Mouse (Mus musculus): ENCODE data around the gene Hdhd3.

The Hdhd3 gene

DNA sequence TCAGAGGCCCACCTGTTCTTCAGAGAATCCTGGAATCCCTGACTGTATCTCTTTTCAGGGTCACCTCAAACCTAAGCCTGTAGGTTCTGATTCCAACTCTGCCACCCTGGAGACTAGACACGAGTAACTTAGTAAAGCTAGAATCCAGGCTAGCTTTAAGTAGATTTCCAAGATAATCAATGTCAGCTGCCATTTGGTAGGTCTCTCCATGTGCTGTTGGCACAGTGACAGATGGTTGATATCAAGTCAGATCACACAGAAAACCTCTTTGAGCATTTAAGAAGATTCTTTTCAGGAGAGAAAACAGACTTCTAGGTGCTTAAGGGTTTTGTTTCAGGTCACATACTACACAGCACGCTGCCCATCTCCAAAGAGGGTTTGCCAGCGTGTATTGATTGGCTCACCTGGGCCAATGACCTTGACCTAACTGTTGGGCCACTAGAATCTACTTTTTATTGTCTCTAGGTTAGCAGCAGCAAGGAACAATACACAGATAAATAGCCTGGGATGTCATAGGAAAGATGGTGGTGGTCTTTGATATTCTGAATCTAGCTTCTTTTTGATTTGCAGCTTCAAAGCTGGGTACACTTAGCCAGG, at the start of gene Hdhd3:
Gene Hdhd3 (minus strand): TSS at position 94 of the 597 bp plus-strand sequence.
- in situ Hi-C loops (cut with MboI) = no loop called here

DNA sequence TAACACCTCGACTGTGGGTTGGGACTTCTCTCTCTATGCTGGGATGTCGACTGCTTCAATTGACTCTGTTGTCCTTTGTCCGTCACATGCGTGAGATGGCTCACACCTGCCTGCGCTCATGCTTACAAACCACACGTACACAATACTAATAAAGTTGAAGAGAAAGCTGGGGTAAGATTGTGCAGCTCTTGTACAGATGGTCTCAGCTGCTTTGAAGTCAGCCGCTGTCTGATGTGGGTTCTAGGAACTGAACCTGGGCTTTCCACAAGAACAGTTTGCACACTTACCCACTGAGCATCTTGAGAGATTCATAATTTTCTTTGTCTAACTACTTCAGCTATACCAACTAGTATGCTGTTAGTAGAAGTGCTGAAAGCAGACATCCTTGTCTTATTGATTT, 48.7 kb upstream of the Hdhd3 start:
- in situ Hi-C loops (cut with MboI) = loop anchor here (10.0 kb wide), 1 partner anchor 203 kb away; no protein-coding TSS in a partner anchor

DNA sequence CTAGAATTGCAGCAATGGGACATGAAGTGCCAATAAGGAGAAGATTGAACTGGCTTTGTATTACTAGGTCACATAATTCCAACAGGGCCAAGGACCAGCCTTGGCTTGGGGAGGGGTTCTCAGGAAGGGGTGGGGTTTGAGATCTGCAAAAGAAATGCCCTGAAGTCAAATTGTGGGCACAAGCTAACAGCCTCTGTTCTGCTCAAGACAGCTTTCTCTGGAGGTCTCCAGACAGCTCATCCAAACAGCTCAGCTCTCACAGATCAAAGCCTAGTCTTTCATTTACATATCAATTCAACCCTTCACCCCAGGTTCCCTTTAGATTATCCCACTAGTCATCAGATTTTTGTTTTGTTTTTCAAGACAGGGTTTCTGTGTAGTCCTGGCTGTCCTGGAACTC, 41.5 kb upstream of the Hdhd3 start:
- in situ Hi-C loops (cut with MboI) = no loop called here

DNA sequence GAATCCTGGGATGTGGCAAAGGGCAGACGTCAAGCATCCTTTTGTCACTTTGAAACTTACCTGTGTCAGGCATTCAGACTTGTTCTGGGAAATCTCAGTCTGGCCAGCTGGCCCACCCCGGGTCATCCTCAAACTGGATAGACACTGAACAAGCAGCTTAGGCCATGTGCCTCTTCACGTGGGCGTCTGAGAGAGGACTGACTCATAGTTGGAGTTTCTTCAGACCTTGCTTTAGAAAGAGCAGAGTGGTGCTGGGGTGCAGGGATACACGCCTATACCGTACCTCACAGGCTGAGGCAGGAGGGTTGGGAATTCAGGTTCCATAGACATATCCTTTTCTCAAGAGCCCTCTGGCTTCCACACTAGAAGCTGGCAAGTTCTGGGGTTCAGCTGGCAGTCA, 40.5 kb upstream of the Hdhd3 start:
- in situ Hi-C loops (cut with MboI) = no loop called here

DNA sequence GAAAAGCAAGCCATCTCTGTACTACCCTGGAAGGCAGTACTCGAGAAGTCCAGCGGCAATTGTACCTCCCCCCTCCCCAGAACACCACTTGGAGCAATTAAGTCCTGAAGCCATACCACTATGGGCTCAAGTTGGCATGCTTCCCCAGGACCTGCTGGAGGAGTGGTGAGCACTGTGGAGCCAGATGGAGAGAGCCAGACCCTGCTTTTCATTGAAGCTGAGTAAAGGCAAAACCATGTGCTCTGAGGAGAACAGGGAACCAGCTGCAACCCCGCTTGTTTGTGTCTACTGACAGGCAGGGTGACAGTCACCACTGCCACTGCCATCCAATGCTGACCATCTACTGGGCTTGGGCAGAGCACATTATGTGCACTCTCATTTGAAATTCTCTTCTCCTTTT, 38.5 kb upstream of the Hdhd3 start:
- in situ Hi-C loops (cut with MboI) = no loop called here

DNA sequence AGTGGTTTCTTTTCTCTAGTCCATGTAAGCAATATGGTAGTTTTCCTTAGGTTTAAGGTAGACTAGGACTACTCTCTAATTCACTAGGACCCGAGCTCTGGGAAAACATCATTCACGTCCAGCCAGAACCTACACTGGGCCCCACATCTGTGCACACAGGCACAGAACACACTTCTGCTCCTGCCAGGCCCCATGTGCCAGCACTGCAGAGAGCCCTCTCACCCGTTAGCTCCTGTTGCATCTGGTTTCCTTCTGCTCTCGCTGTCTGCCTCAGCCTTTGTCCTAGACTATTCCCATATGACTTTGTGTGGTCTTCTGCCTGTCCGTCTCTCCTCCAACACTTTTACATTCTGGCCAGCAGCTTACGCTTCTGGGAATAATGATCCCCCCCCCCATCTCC, 30.5 kb upstream of the Hdhd3 start:
- in situ Hi-C loops (cut with MboI) = no loop called here

DNA sequence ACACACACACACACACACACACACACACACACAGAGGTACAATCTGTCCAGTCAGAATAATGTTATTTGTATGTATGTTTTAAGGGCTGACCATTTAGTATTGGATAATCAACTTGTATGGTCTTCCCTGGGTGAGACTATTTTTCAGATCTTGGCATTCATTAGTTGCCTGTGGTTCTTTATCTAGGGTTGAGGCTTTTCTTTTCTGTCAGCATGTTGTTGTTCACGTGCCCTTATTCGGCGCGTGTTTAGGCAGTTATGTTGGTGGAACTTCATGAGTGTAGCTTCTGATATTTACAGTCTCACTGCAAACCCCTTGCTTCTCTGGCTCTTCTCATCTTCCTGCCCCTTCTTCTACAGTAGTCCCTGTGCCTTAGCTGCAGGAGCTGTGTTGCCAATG, 24.4 kb upstream of the Hdhd3 start:
- in situ Hi-C loops (cut with MboI) = no loop called here

DNA sequence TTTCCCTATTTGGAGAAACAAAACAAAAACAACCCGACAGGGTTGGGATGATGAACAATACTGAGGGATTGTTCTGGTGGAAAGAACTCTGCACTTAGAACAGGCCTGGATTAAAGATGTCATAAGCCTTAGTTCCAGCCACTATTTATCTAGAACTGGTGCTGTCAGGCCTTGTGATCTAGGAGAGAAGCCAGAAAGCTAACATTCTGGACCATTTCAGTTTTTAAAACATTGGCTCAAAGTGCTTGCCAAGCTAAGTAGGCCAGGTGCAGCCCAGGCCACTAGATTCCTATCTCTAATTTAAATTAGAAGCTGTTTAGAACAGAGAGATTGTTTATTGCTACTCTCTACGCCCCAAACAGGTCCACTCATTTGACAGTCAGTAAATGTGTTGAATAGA, 23.0 kb upstream of the Hdhd3 start:
- in situ Hi-C loops (cut with MboI) = no loop called here

DNA sequence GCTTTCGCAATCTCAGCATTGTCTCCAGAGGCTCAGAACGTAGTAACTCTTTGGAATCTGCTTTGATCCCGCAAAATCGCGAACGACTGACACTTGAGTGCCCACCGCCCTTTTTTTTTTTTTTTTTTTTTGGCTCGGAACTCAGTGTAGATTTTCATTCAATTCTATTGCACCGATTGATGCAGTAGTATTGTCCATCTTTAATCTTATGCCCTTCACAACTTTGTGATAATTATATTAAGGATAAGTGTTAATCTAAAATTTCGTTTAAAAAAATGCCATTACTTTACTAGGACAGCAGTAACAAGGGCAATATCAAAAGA, 22.2 kb upstream of the Hdhd3 start:
- in situ Hi-C loops (cut with MboI) = no loop called here

DNA sequence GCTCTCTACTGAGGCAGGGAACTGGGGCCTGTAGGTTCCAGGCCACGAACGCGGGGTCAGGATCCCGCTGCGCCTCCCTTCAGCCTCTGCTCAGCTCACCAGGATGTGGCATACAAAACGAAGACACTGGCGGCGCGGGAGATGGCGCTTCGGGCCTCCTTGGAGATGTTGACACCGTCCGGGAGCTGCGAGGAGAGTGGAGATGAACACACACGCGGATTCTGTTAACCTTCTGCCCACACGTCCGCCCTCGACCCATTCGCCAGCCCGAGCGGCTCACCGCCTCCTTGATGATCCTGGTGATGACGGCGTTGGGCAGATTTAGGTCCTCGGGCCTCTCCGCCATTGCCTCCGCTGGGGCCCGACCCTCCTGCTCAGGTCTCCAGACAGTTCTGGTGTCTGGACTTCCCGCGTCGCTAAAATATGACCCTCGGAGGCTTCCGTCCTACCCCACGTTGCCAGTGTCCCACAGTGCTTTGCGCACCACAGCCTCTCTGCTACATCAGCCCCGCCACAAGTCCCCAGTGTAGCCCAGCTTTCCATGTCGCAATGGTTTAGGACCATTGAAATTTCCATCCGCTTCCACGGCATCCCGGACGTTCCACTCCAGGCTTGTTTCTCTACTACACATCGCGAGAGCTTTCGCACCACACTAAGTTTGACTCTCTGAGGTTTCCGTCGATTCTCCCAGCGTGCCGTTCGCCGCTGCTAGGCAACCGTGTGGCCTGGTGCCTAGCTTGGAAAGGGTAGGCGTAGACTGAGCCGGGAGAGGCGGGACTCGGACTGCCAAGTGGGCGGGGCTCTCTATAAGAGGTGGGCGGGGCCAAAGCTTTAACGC, 21.6 kb upstream of the Hdhd3 start, which contains the start of the genes Pole3 and 4933430I17Rik:
Gene Pole3 (minus strand): TSS at position 418 of the 838 bp plus-strand sequence.
Gene 4933430I17Rik (plus strand): TSS at position 719 of the 838 bp plus-strand sequence.
- in situ Hi-C loops (cut with MboI) = no loop called here

DNA sequence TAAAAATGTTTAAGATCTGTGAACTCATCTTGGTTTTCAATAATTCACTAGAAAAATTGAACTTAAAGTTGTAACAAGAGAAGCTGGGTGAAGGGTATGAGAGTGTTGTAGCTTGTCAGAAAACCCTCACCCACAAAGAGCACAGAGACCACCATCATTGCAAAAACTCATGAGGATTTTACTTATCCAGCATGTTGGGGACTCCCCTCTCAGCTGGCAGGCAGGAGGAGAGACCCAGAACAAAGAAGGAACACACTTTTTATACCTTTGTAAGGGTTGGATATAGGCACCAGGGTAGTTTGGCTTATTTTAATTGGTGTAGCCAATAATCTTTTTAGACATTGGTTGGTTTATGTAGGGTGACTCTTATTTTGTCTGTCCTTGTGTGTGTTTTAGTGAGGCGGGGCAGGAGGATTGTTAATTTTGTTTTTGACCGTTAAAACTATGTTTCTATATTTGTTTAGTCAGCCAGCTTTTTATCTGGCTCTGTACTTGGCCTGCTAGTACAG, 17.7 kb upstream of the Hdhd3 start:
- in situ Hi-C loops (cut with MboI) = no loop called here

DNA sequence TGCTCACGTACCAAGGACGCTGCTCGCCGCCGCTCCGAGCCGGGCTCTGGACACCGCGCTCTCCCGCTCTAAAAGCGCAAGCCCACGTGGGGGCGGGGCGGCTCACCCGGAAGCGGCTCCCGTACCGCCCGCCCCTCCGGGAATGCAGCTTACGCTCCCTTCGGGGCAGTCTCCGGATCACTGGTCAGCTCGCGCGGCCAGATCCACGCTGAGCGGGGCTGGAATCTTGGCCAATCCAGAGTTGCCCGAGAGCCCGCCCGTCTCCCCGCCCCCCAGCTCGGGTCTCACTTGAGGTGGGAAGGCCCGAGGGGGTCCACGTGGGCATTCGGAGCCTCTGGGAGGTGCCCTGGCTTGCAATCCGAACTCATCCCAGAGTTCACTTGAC, 16.6 kb upstream of the Hdhd3 start, which contains the start of gene Alad:
Gene Alad (minus strand): TSS at position 70 of the 385 bp plus-strand sequence.
- in situ Hi-C loops (cut with MboI) = loop anchor here (5.0 kb wide), 1 partner anchor 38 kb away; the partner anchor contains the start of gene Bspry

DNA sequence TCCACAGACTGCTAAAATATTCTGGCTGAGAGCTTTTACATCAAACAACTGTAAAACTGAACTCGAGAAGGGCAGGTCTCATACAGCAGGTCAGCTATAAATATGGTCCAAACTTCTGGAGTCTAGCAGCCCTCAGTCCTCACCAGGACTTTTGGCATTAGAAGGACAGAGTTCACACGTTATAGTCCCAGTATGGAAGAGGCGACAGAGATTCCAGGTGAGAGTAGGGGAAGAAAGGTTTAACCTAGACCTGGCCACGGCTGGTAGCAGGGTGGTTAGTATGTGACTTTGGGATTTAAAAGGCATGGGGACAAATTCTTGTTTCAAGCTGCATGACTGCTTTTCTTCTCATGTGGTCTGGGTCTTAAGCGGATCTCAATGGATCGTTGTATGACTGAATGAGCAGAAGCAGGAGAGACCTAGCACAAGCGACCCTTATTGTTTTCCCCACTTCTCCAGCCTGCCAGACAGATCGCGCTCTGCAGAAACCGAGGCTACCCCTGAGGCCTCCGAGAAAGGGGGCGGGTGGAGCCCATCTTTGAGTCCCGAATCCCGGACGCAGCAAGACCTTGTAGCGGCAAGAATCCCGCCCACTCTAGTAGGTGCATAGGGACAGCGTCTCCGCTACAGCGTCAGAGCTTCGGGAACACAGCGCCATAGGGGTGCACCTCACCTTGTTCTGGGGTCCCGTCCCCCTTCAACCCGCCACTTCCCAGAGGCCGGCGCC, 16.0 kb upstream of the Hdhd3 start:
- in situ Hi-C loops (cut with MboI) = loop anchor here (5.0 kb wide), 1 partner anchor 37 kb away; the partner anchor contains the start of gene Bspry

DNA sequence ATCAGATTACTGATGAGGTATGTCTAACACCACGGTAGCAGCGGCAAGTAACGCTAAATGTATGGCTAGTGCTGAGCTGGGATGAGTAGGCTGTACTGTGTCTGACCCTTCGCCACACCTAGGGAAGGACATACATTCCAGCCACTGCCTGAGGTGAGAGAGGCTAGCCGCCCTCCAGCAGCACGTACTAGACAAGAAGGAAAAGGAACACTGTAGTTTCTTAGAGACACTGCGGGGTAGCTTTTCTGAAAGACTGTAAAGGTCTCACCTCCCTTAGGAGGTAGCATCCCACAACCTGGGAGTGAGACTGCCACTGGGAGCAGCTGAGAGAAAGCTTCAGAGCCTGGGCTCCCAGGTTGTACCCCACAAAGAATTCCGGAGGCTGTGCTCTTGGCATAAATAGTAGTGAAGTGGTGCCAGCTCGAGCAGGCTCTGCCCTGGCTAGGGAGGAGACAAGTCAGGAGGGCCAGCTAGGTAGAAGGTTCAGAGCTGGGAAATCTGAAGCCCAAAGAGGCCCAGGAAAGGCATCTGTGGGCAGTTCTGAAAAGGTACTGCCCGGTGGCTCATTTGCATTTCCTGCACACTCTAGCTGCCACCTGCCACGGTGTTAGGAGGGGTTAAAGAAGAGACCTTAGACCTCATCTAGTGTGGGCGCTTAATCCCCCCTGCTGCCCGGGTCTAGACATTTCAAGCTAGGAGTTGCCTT, 15.3 kb upstream of the Hdhd3 start:
- in situ Hi-C loops (cut with MboI) = loop anchor here (5.0 kb wide), 1 partner anchor 36 kb away; the partner anchor contains the start of gene Bspry

DNA sequence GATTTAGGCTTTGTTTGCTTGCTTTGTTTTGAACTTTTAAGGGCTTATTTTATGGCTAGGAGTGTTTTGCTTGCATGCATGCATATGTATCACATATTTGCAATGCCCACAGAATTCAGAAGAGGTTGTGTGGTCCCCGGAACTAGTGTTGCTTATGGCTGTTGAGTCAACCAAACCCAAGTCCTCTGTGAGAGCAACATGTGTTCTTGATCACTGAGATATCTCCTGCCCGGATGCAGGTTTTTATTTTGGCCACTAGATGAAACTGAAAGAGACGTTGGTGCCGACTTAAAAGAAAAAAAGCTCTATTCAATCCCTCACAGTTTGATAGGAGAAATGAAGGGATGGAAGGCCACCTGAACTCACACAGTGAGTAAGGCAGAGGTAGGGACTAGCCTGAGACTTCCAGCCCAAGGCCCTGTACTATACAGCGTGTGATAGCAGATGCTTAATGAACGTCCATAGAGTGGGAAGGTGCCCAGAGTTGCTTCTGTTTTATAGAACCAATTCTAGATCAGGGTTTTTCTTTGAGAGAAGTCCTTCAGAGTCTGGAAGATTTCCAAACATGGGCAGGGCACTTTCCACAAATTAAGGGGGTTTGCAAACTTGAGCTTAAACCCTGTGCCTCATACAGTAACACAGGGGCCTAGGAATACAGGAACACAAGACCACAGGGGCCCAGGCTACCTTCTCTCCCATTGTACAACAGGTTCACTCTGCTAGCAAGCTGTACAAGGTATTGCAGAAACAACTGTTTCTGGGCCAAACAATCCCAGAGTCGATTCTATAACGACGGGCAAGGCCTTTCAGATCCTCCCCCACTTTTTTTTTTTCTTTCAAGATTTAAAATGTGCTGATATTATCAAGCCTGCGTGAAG, 14.5 kb upstream of the Hdhd3 start:
- in situ Hi-C loops (cut with MboI) = loop anchor here (5.0 kb wide), 1 partner anchor 35 kb away; the partner anchor contains the start of gene Bspry

DNA sequence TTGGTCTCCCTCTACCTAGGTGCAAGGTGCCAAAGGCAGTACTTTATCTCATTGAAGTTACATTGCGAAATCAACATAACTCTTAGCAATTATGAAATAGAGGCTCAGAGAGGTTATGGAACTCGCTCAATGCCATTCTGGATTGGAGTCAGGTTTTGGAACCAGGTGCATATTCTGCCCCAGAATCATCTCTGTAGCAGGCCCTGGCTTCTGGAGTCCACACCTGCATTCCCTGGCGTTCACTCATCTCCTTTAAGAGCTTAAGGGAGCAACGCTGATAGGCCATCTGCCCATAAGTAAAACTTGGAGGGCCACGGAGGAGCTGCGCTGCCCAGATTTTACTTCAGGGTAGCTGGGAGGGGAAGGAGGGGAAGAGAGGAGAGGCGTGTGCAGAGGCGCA, 13.8 kb upstream of the Hdhd3 start:
- in situ Hi-C loops (cut with MboI) = loop anchor here (5.0 kb wide), 1 partner anchor 35 kb away; the partner anchor contains the start of gene Bspry

DNA sequence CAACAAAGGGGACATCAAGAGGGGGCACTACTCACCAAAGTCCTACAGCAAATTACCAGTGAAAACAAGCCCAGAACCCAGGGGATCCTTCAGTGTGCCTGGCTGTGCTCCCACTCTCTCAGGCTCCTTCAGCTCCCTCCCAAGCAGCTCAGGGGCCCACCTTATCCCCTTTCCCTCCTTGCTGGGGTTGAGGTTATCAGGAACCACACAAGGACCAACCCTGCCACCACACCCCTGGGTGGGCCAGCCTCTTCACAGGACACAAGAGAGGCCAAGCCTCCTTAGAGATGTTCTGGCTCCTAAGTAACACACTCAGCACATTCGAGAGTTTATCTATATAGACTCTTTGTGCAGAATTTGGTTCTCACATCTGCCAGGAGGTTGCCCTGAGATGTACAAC, 13.3 kb upstream of the Hdhd3 start:
- in situ Hi-C loops (cut with MboI) = loop anchor here (5.0 kb wide), 1 partner anchor 34 kb away; the partner anchor contains the start of gene Bspry

DNA sequence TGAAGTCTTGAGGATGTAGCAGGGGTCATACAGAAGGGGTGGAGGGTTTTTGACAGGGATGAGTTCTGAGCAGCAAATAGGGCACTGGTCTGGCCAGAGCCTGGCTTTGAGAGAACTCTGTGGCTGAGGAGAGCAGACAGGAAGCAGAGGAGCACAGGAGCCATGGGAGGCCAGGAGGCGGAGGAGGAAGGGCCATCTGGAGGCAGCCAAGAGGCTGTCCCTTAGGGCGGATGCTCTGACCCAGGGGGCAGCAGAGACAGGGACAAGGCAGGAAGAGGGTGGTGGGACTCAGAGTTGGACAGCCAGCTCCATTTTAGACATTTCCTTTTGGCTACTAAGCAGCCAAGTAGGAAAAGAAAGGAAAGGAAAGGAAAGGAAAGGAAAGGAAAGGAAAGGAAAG, 12.8 kb upstream of the Hdhd3 start:
- in situ Hi-C loops (cut with MboI) = loop anchor here (5.0 kb wide), 1 partner anchor 34 kb away; the partner anchor contains the start of gene Bspry

DNA sequence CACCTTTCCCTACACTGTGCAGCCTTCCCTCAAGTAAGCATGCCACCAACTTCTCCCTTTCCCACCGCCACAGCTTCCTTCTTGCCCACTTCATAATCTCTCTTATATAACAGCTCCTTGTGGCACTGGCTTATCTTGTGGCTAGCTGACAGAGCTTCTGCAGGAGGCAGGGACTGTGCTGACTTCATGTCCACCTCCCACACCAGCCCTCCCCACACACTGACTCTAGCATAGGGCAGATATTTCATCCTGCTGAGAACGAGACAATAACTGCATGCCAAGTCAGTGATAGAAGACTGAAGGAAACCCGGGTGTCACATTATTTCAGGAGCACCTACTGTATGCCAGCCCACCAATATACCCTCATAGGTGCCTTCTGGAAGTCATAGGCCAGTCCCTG, 12.2 kb upstream of the Hdhd3 start:
- in situ Hi-C loops (cut with MboI) = loop anchor here (5.0 kb wide), 1 partner anchor 33 kb away; the partner anchor contains the start of gene Bspry

DNA sequence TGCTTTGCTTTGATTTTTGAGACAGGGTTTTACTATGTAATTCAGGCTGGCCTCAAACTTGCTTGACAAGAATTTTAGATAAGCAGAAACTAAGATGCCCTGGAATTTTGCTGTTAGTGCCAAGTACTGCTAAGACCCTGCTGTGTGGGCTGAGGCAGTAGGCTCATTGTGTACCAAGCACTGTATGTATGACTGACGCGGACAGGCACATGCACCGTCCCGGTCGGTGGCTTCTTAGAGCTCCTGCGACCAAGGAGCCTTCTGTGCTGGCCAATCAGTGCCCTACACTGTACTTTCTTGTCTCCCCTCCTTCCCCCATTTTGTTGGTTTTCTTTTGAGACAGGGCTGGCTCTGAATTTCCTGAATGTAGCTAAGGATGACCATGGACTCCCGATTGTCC, 11.7 kb upstream of the Hdhd3 start:
- in situ Hi-C loops (cut with MboI) = loop anchor here (5.0 kb wide), 1 partner anchor 33 kb away; the partner anchor contains the start of gene Bspry
